Mouse (Mus musculus) left cerebral cortex, adult 2 months (tissue): ENCODE data around the gene Cdh26. TPM values are rescaled to one million over a fixed set of nuclear protein-coding genes. Genes with fewer than 3 reads are reported as not detected.
A peak's percentile ranks its signal among the peaks of the same experiment; 100 is the strongest.

Experiments
- DNase-seq, 2 experiments: peaks; one replicate each; pipeline ENCODE4 v3.0.0; 2021 to 2022; ENCODE audit warnings: low spot score in 2 of 2, mixed read lengths in 1 of 2; ENCODE audit errors: extremely low spot score in 1 of 2
- H3K27ac ChIP-seq: fragments of 200-600 bp; 2 replicates; pipeline ENCODE4 v1.8.1; 2022
- H3K4me3 ChIP-seq: fragments of 200-600 bp; 2 replicates; pipeline ENCODE4 v1.8.1; 2022
- CTCF ChIP-seq: fragments of 200-600 bp; IDR thresholded peaks from 2 replicates; pipeline ENCODE4 v1.8.1; 2022; ENCODE audit warnings: antibody characterized with exemption, mild to moderate bottlenecking, moderate library complexity
- intact Hi-C: fragments of 180-260 bp; cut with DNase I; formaldehyde crosslinking; loops from one replicate; pipeline ENCODE4 v1.15.1; 2025
- long read RNA-seq, 2 experiments: library from polyadenylated mRNA; stranded (forward); transcript quantifications; one replicate each; pipeline ENCODE4 v2.0.0; 2021; ENCODE audit warnings: borderline mapping rate in 2 of 2
- total RNA-seq, 2 experiments: library from RNA; stranded (reverse); gene quantifications; 2 replicates each; pipeline ENCODE4 v1.2.3; 2021

Cdh26 gene
- under 1 TPM; 0.16 to 0.36 TPM for total RNA-seq
- long read RNA-seq, experiment 1 = 0 reads
- long read RNA-seq, experiment 2 = 0 reads

- no peak within 1 kb of the TSS for H3K27ac ChIP-seq
- TF ChIP-seq CTCF = no peak
- intact Hi-C loops = no loop called here
- H3K4me3 ChIP-seq = no peak within 1 kb of the TSS
- no peak for DNase-seq
Observed at GRCm38 (mm10) chr2:178430231-178430630, at the start of gene Cdh26. Gene Cdh26, plus strand, starts transcription at chr2:178430531.

GRCm38 (mm10) chr2:178407053-178407815 is 23.1 kb upstream of the Cdh26 start, which contains the start of gene Sycp2:
Gene Sycp2, minus strand, starts transcription at chr2:178407685.
- Histone ChIP-seq H3K27ac (no peak within 1 kb of the TSS), H3K4me3 (no peak within 1 kb of the TSS)
- no peak for DNase-seq
- TF ChIP-seq CTCF = peak; percentile 46
- intact Hi-C loops = no loop called here

- Histone ChIP-seq H3K27ac (no peak overlapping the region), H3K4me3 (no peak overlapping the region)
- no peak for DNase-seq
- no peak for TF ChIP-seq CTCF
- intact Hi-C loops = no loop called here
Observed at GRCm38 (mm10) chr2:178409024-178409423, 21.3 kb upstream of the Cdh26 start.

GRCm38 (mm10) chr2:178410286-178410685 is 20.0 kb upstream of the Cdh26 start:
- TF ChIP-seq CTCF = no peak
- intact Hi-C loops = no loop called here
- H3K27ac ChIP-seq = no peak overlapping the region
- H3K4me3 ChIP-seq = no peak overlapping the region
- DNase-seq = no peak

- intact Hi-C loops = no loop called here
Observed at GRCm38 (mm10) chr2:178412598-178412997, 17.7 kb upstream of the Cdh26 start.

GRCm38 (mm10) chr2:178413081-178413480 is 17.2 kb upstream of the Cdh26 start:
- H3K27ac ChIP-seq = peak overlapping the region; percentile 92
- no peak for DNase-seq
- H3K4me3 ChIP-seq = peak overlapping the region; percentile 64
- TF ChIP-seq CTCF = no peak
- intact Hi-C loops = no loop called here

More at GRCm38 (mm10) chr2:178412598-178412997, 17.7 kb upstream of the Cdh26 start:
- no peak for TF ChIP-seq CTCF
- Histone ChIP-seq H3K4me3 (peak overlapping the region; percentile 64), H3K27ac (peak overlapping the region; percentile 92)
- peak in 1 of 2 experiments; percentile 34 for DNase-seq

GRCm38 (mm10) chr2:178413481-178414260 is 16.7 kb upstream of the Cdh26 start:
- intact Hi-C loops = no loop called here
- TF ChIP-seq CTCF = no peak
- Histone ChIP-seq H3K27ac (peak overlapping the region; percentile 92), H3K4me3 (peak overlapping the region; percentile 64)
- peak; percentile 57 to 62 for DNase-seq

- TF ChIP-seq CTCF = no peak
- peak; percentile 62 to 63 for DNase-seq
- peak within 1 kb of the TSS; percentile 93 for H3K27ac ChIP-seq
- intact Hi-C loops = no loop called here
- H3K4me3 ChIP-seq = peak within 1 kb of the TSS; percentile 64
Observed at GRCm38 (mm10) chr2:178414261-178415149, 15.8 kb upstream of the Cdh26 start, which contains the start of the genes Ppp1r3d and Fam217b. Gene Ppp1r3d, minus strand, starts transcription at chr2:178414472. Gene Fam217b, plus strand, starts transcription at chr2:178414524.

- intact Hi-C loops = no loop called here
- H3K4me3 ChIP-seq = peak overlapping the region; percentile 64
- DNase-seq = no peak
- no peak for TF ChIP-seq CTCF
- peak overlapping the region; percentile 93 for H3K27ac ChIP-seq
Observed at GRCm38 (mm10) chr2:178415150-178415448, 15.2 kb upstream of the Cdh26 start.

- H3K4me3 ChIP-seq = no peak overlapping the region
- H3K27ac ChIP-seq = no peak overlapping the region
- intact Hi-C loops = no loop called here
- TF ChIP-seq CTCF = no peak
- peak in 1 of 2 experiments; percentile 8 for DNase-seq
Observed at GRCm38 (mm10) chr2:178416427-178416826, 13.9 kb upstream of the Cdh26 start.

GRCm38 (mm10) chr2:178416970-178417369 is 13.4 kb upstream of the Cdh26 start:
- intact Hi-C loops = no loop called here
- peak in 1 of 2 experiments; percentile 9 for DNase-seq
- no peak for TF ChIP-seq CTCF
- H3K4me3 ChIP-seq = no peak overlapping the region
- no peak overlapping the region for H3K27ac ChIP-seq
